Mouse (Mus musculus) ES-Bruce4 (cell line): Measurements from ENCODE around the gene Plin3.

Source experiments
- CTCF ChIP-seq: IDR thresholded peaks from one replicate; pipeline ENCODE4 v1.8.1; 2011; ENCODE audit warnings: low read depth, low read length
- EP300 ChIP-seq: IDR thresholded peaks from 2 replicates; pipeline ENCODE4 v1.6.1; 2011; ENCODE audit warnings: low read depth, low read length; ENCODE audit not compliant: insufficient read depth

DNA sequence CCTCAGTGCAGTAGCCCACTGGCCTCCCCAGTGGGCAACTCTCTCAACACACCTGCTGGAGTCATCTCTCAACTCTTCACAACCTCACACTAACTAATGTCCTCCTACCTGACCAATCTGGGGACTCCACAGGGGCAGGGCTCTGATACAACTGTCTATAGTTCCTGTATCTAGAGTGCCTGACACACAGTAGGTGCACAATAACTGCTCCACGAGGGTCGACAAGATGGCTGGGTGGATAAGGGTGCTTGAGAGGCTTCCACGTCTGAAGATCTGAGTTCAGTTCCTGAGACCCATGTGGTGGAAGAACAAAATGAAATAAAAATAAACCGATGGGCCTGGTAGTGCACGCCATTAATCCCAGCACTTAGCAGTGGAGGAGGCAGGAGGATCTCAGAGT is 18.7 kb downstream of the Plin3 start:
- TF ChIP-seq CTCF = no peak
- TF ChIP-seq EP300 = no peak
